Mouse (Mus musculus) midbrain, embryonic 12.5 days (tissue): ENCODE data around the gene Gm4450. TPM values are rescaled to one million over a fixed set of nuclear protein-coding genes. Genes with fewer than 3 reads are reported as not detected.
"Not testable (repeated sequence)": the region's sequence is repeated elsewhere in the genome, so short reads cannot be mapped to it uniquely, and the experiment has no call there.

ENCODE experiments used
- ATAC-seq: fragments of 200-750 bp; cut with Nextera tagmentation; 2 replicates; pipeline ENCODE4 v1.8.0; 2017; ENCODE audit warnings: low read depth, moderate TSS enrichment, moderate library complexity; ENCODE audit not compliant: low FRiP score
- H3K27ac ChIP-seq: fragments of 300-500 bp; sonication (generic); replicated peaks from 2 replicates; pipeline ENCODE4 v1.5.1; 2016; ENCODE audit warnings: mild to moderate bottlenecking
- H3K27me3 ChIP-seq: fragments of 300-500 bp; sonication (generic); 2 replicates; pipeline ENCODE4 v1.6.1; 2016; ENCODE audit warnings: mild to moderate bottlenecking
- H3K36me3 ChIP-seq: fragments of 300-500 bp; sonication (generic); 2 replicates; pipeline ENCODE4 v1.6.1; 2016
- H3K4me1 ChIP-seq: fragments of 300-500 bp; sonication (generic); 2 replicates; pipeline ENCODE4 v1.6.1; 2016
- H3K4me2 ChIP-seq: fragments of 300-500 bp; sonication (generic); replicated peaks from 2 replicates; pipeline ENCODE4 v1.6.1; 2016; ENCODE audit warnings: mild to moderate bottlenecking, moderate library complexity
- H3K4me3 ChIP-seq: fragments of 300-500 bp; sonication (generic); 2 replicates; pipeline ENCODE4 v1.5.1; 2016; ENCODE audit warnings: mild to moderate bottlenecking
- H3K9ac ChIP-seq: fragments of 300-500 bp; sonication (generic); replicated peaks from 2 replicates; pipeline ENCODE4 v1.6.1; 2016; ENCODE audit warnings: mild to moderate bottlenecking, moderate library complexity
- H3K9me3 ChIP-seq: fragments of 300-500 bp; sonication (generic); 2 replicates; pipeline ENCODE4 v1.6.1; 2016; ENCODE audit warnings: mild to moderate bottlenecking
- WGBS: fragments of 180-500 bp; shearing (Covaris S2); methylation state at CpG from one replicate; pipeline ENCODE4 v1.1.7; 2016; 5-methylcytosine and 5-hydroxymethylcytosine counted together
- polyA plus RNA-seq: library from polyadenylated mRNA; unstranded; fragments of >200 nt; fragmentation: Nextera tagmentation; extraction: Ambion mirVana; gene quantifications from 2 replicates; pipeline ENCODE4 v1.2.1, GENCODE M21; 2016

The Gm4450 gene
- polyA plus RNA-seq: not detected in 2 replicates

- not testable (repeated sequence) for H3K4me2 ChIP-seq, ATAC-seq
- no CpG with 5 or more reads among the region's 1 CpGs for WGBS
Observed at GRCm38 (mm10) chr3:98457026-98457425, at the start of gene Gm4450. Gene Gm4450 (minus strand): TSS chr3:98457126.

GRCm38 (mm10) chr3:98497401-98497800 is 40.5 kb upstream of the Gm4450 start:
- H3K9ac ChIP-seq, H3K27ac ChIP-seq, H3K9me3 ChIP-seq, H3K36me3 ChIP-seq, H3K27me3 ChIP-seq, H3K4me3 ChIP-seq, H3K4me1 ChIP-seq, ATAC-seq, H3K4me2 ChIP-seq: not testable (repeated sequence)

More at GRCm38 (mm10) chr3:98457026-98457425, at the start of gene Gm4450:
- not testable (repeated sequence) for H3K4me3 ChIP-seq, H3K27ac ChIP-seq, H3K9ac ChIP-seq, H3K4me1 ChIP-seq, H3K27me3 ChIP-seq, H3K36me3 ChIP-seq, H3K9me3 ChIP-seq

- H3K9me3 ChIP-seq, H3K27ac ChIP-seq, H3K9ac ChIP-seq, H3K4me3 ChIP-seq, H3K4me1 ChIP-seq, H3K27me3 ChIP-seq, H3K36me3 ChIP-seq, H3K4me2 ChIP-seq: not testable (repeated sequence)
- 0 out of 2 replicates have a peak, but pooled peaks have one; percentile 30 for ATAC-seq
- WGBS: no CpG with 5 or more reads among the region's 2 CpGs
Observed at GRCm38 (mm10) chr3:98496762-98497161, 39.8 kb upstream of the Gm4450 start.

GRCm38 (mm10) chr3:98495055-98495454 is 38.1 kb upstream of the Gm4450 start:
- H3K4me1 ChIP-seq, H3K9me3 ChIP-seq, H3K4me3 ChIP-seq, H3K36me3 ChIP-seq, H3K27ac ChIP-seq, H3K9ac ChIP-seq, H3K4me2 ChIP-seq, ATAC-seq, H3K27me3 ChIP-seq: not testable (repeated sequence)

- 0 out of 2 replicates have a peak, but pooled peaks have one; percentile 19 for ATAC-seq
- H3K27me3 ChIP-seq, H3K4me2 ChIP-seq, H3K4me1 ChIP-seq, H3K36me3 ChIP-seq, H3K4me3 ChIP-seq, H3K9me3 ChIP-seq, H3K9ac ChIP-seq, H3K27ac ChIP-seq: not testable (repeated sequence)
Observed at GRCm38 (mm10) chr3:98494184-98494583, 37.3 kb upstream of the Gm4450 start.

GRCm38 (mm10) chr3:98471499-98471898 is 14.6 kb upstream of the Gm4450 start:
- H3K27me3 ChIP-seq, H3K4me3 ChIP-seq, ATAC-seq, H3K27ac ChIP-seq, H3K36me3 ChIP-seq, H3K4me2 ChIP-seq, H3K9me3 ChIP-seq, H3K4me1 ChIP-seq, H3K9ac ChIP-seq: not testable (repeated sequence)

- H3K9ac ChIP-seq, H3K27ac ChIP-seq, H3K27me3 ChIP-seq, H3K36me3 ChIP-seq, H3K4me2 ChIP-seq, H3K4me1 ChIP-seq, ATAC-seq, H3K4me3 ChIP-seq, H3K9me3 ChIP-seq: not testable (repeated sequence)
- no CpG with 5 or more reads among the region's 1 CpGs for WGBS
Observed at GRCm38 (mm10) chr3:98471057-98471456, 14.1 kb upstream of the Gm4450 start.

GRCm38 (mm10) chr3:98469323-98469722 is 12.4 kb upstream of the Gm4450 start:
- not testable (repeated sequence) for H3K9ac ChIP-seq, H3K9me3 ChIP-seq, H3K36me3 ChIP-seq, H3K27me3 ChIP-seq, H3K27ac ChIP-seq, H3K4me2 ChIP-seq, H3K4me1 ChIP-seq, H3K4me3 ChIP-seq, ATAC-seq
- 80% methylated on average over 1 of the region's 2 CpGs for WGBS

GRCm38 (mm10) chr3:98453786-98454185 is 3.1 kb downstream of the Gm4450 start:
- WGBS: 62% methylated on average over 5 of the region's 5 CpGs
- H3K27me3 ChIP-seq, H3K4me1 ChIP-seq, H3K36me3 ChIP-seq, H3K4me2 ChIP-seq, H3K9ac ChIP-seq, H3K4me3 ChIP-seq, ATAC-seq, H3K9me3 ChIP-seq, H3K27ac ChIP-seq: not testable (repeated sequence)

- not testable (repeated sequence) for H3K4me2 ChIP-seq, H3K9ac ChIP-seq, H3K4me3 ChIP-seq, H3K9me3 ChIP-seq, H3K27ac ChIP-seq, H3K4me1 ChIP-seq, H3K36me3 ChIP-seq, H3K27me3 ChIP-seq, ATAC-seq
- WGBS: no CpG with 5 or more reads among the region's 1 CpGs
Observed at GRCm38 (mm10) chr3:98443924-98444323, 13.0 kb downstream of the Gm4450 start.

- not testable (repeated sequence) for H3K9me3 ChIP-seq, H3K4me1 ChIP-seq, H3K4me3 ChIP-seq, H3K9ac ChIP-seq, H3K36me3 ChIP-seq, H3K27ac ChIP-seq, H3K4me2 ChIP-seq, H3K27me3 ChIP-seq
- peak; percentile 19; the same call in 1 of the 2 replicates for ATAC-seq
- WGBS: 14% methylated on average over 3 of the region's 3 CpGs
Observed at GRCm38 (mm10) chr3:98443149-98443779, 13.7 kb downstream of the Gm4450 start.

- ATAC-seq, H3K4me1 ChIP-seq, H3K9ac ChIP-seq, H3K9me3 ChIP-seq, H3K36me3 ChIP-seq, H3K4me3 ChIP-seq, H3K4me2 ChIP-seq, H3K27ac ChIP-seq, H3K27me3 ChIP-seq: not testable (repeated sequence)
- 36% methylated on average over 3 of the region's 3 CpGs for WGBS
Observed at GRCm38 (mm10) chr3:98442245-98442644, 14.7 kb downstream of the Gm4450 start.

GRCm38 (mm10) chr3:98435030-98435429 is 21.9 kb downstream of the Gm4450 start:
- no peak for ATAC-seq
- H3K4me2 ChIP-seq: no peak overlapping the region
- no peaks in the 10 kb centered on the region for H3K36me3 ChIP-seq
- no peaks in the 10 kb centered on the region for H3K4me1 ChIP-seq
- H3K9ac ChIP-seq: no peak overlapping the region
- WGBS: 77% methylated on average over 1 of the region's 1 CpGs
- no peaks in the 10 kb centered on the region for H3K9me3 ChIP-seq
- H3K4me3 ChIP-seq: no peak overlapping the region
- H3K27ac ChIP-seq: no peak overlapping the region
- no peaks in the 10 kb centered on the region for H3K27me3 ChIP-seq
